ENCODE assay signal across 8 mouse cellular contexts in genomic region chr7:142967884-142968808, GRCm38 (mm10). TPM values are rescaled to one million over a fixed set of nuclear protein-coding genes. Genes with fewer than 3 reads are reported as not detected.
A peak's percentile ranks its signal among the peaks of the same experiment; 100 is the strongest.
DNase-seq lines count a peak whose midpoint lies in the region; ATAC-seq and TF ChIP-seq lines count a peak whose summit lies in the region.

No protein-coding gene starts in this region.

- H3K27ac ChIP-seq in bone marrow, adult 2 months (ENCODE audit: control insufficient read depth, insufficient read depth, low read depth, low read length, poor library complexity), result peak overlapping the region; percentile 75
- H3K27ac ChIP-seq in intestine, embryonic 15.5 days, result peak overlapping the region; percentile 68
- no peak overlapping the region for H3K27ac ChIP-seq in limb, embryonic 12.5 days
- no peak overlapping the region for H3K27ac ChIP-seq in midbrain, embryonic 11.5 days (ENCODE audit: low read depth, low read length)

- no peaks in the 10 kb centered on the region for H3K36me3 ChIP-seq in intestine, embryonic 15.5 days
- no peaks in the 10 kb centered on the region for H3K36me3 ChIP-seq in limb, embryonic 12.5 days
- no peaks in the 10 kb centered on the region for H3K36me3 ChIP-seq in midbrain, embryonic 11.5 days (ENCODE audit: control insufficient read depth, insufficient read depth, low read length)

- H3K27me3 ChIP-seq in intestine, embryonic 15.5 days (replicated peaks), result peaks cover 74% of the 10 kb centered on the region
- peaks cover 90% of the 10 kb centered on the region for H3K27me3 ChIP-seq in limb, embryonic 12.5 days
- H3K27me3 ChIP-seq in midbrain, embryonic 11.5 days (ENCODE audit: control insufficient read depth, insufficient read depth, low read length), result peaks cover 61% of the 10 kb centered on the region

- peak overlapping the region; percentile 53 for H3K4me3 ChIP-seq in bone marrow, adult 2 months (replicated peaks; ENCODE audit: control insufficient read depth, low read depth, low read length)
- peak overlapping the region; percentile 48 for H3K4me3 ChIP-seq in intestine, embryonic 15.5 days (replicated peaks)
- peak overlapping the region; percentile 50 for H3K4me3 ChIP-seq in limb, embryonic 12.5 days (replicated peaks)
- H3K4me3 ChIP-seq in midbrain, embryonic 11.5 days (ENCODE audit: low read depth, low read length), result peak overlapping the region; percentile 30

- H3K9ac ChIP-seq in intestine, embryonic 15.5 days, result peak overlapping the region; percentile 50
- H3K9ac ChIP-seq in limb, embryonic 12.5 days (replicated peaks), result peak overlapping the region; percentile 55
- 0 out of 2 replicates have a peak overlapping the region, but pooled peaks have one; percentile 24 for H3K9ac ChIP-seq in midbrain, embryonic 11.5 days (ENCODE audit: low read length)

- no peak for TF ChIP-seq POLR2A in bone marrow, adult 2 months (IDR thresholded peaks at IDR 0.05; ENCODE audit: borderline replicate concordance, control insufficient read depth, low read depth, low read length)

- WGBS in bone marrow, adult 2 months, result under 1% methylated on average over 90 of the region's 90 CpGs
- WGBS in intestine, embryonic 15.5 days, result under 1% methylated on average over 90 of the region's 90 CpGs
- under 1% methylated on average over 90 of the region's 90 CpGs for WGBS in limb, embryonic 12.5 days
- WGBS in midbrain, embryonic 11.5 days, result under 1% methylated on average over 80 of the region's 90 CpGs

- peaks cover 6% of the 10 kb centered on the region for H3K4me1 ChIP-seq in bone marrow, adult 2 months (ENCODE audit: control insufficient read depth, insufficient read depth, low read length)
- peaks cover 22% of the 10 kb centered on the region for H3K4me1 ChIP-seq in intestine, embryonic 15.5 days (replicated peaks)
- peaks cover 26% of the 10 kb centered on the region for H3K4me1 ChIP-seq in limb, embryonic 12.5 days (replicated peaks)
- peaks cover 28% of the 10 kb centered on the region for H3K4me1 ChIP-seq in midbrain, embryonic 11.5 days (ENCODE audit: control insufficient read depth, insufficient read depth, low read length)

- peak overlapping the region; percentile 99 for H3K4me2 ChIP-seq in intestine, embryonic 15.5 days (replicated peaks)
- peak overlapping the region; percentile 96 for H3K4me2 ChIP-seq in limb, embryonic 12.5 days
- H3K4me2 ChIP-seq in midbrain, embryonic 11.5 days, result peak overlapping the region; percentile 66

- H3K9me3 ChIP-seq in intestine, embryonic 15.5 days, result no peaks in the 10 kb centered on the region
- H3K9me3 ChIP-seq in limb, embryonic 12.5 days, result no peaks in the 10 kb centered on the region
- H3K9me3 ChIP-seq in midbrain, embryonic 11.5 days (ENCODE audit: control insufficient read depth, low read length), result no peaks in the 10 kb centered on the region

- TF ChIP-seq CTCF in bone marrow, adult 2 months (IDR thresholded peaks at IDR 0.05; ENCODE audit: control insufficient read depth, insufficient read depth, low read length), result no peak

- ATAC-seq in intestine, embryonic 15.5 days, result peak; percentile 61
- ATAC-seq in limb, embryonic 12.5 days (ENCODE audit: insufficient number of reproducible peaks, insufficient read depth, low FRiP score, low TSS enrichment, low read depth), result peak; percentile 61; the same call in 1 of the 2 replicates
- peak; percentile 65; the same call in 1 of the 2 replicates for ATAC-seq in midbrain, embryonic 11.5 days (ENCODE audit: low FRiP score)

- peak; percentile 78 for DNase-seq in R1 (ENCODE audit: low read depth, low spot score)
- peak; percentile 80 for DNase-seq in forelimb bud, embryonic 11.5 days (ENCODE audit: low read depth, low spot score)
- DNase-seq in midbrain, embryonic 11.5 days (ENCODE audit: low spot score, missing footprints), result peak; percentile 97
- DNase-seq in spleen, postnatal 4 days (ENCODE audit: low spot score in 2 of 2), result peak; percentile 25 to 69
- no peak for DNase-seq in gastrocnemius, adult 18-20 months (ENCODE audit: low spot score)

RNA-seq across cellular contexts. Expression of gene Ascl2, which starts 0.9 kb away (rescaled TPM):
- 0.61 TPM in 1 of 2 replicates, not detected in the other for polyA plus RNA-seq in bone marrow, adult 2 months (2011; ENCODE audit: insufficient read depth, insufficient read length, low replicate concordance, missing spikeins)
- 12.2 and 12.6 TPM in 2 replicates for polyA plus RNA-seq in intestine, embryonic 15.5 days (2015; fragmentation: Nextera tagmentation; extraction: Ambion mirVana)
- 0.42 and 1.1 TPM in 2 replicates for polyA plus RNA-seq in limb, embryonic 12.5 days (2016; fragmentation: Nextera tagmentation; extraction: Ambion mirVana)
- polyA plus RNA-seq in midbrain, embryonic 11.5 days (2014; fragmentation: Nextera tagmentation; extraction: Ambion mirVana), result 0.38 and 0.65 TPM in 2 replicates
- not detected for total RNA-seq in gastrocnemius, adult 18-20 months (2021)

RNA-seq across cellular contexts. Expression of gene Tspan32, which starts 36.7 kb away (rescaled TPM):
- 98.0 and 152 TPM in 2 replicates for polyA plus RNA-seq in bone marrow, adult 2 months (2011; ENCODE audit: insufficient read depth, insufficient read length, low replicate concordance, missing spikeins)
- 2.2 and 2.8 TPM in 2 replicates for polyA plus RNA-seq in intestine, embryonic 15.5 days (2015; fragmentation: Nextera tagmentation; extraction: Ambion mirVana)
- polyA plus RNA-seq in limb, embryonic 12.5 days (2016; fragmentation: Nextera tagmentation; extraction: Ambion mirVana), result 2.2 and 2.8 TPM in 2 replicates
- 5.0 and 6.2 TPM in 2 replicates for polyA plus RNA-seq in midbrain, embryonic 11.5 days (2014; fragmentation: Nextera tagmentation; extraction: Ambion mirVana)
- under 1 TPM in 1 of 2 experiments, not detected in 1; 0.40 TPM for total RNA-seq in gastrocnemius, adult 18-20 months (2021)

RNA-seq across cellular contexts. Expression of gene Th, which starts 37.2 kb away (rescaled TPM):
- not detected in 2 replicates for polyA plus RNA-seq in bone marrow, adult 2 months (2011; ENCODE audit: insufficient read depth, insufficient read length, low replicate concordance, missing spikeins)
- 7.7 and 11.3 TPM in 2 replicates for polyA plus RNA-seq in intestine, embryonic 15.5 days (2015; fragmentation: Nextera tagmentation; extraction: Ambion mirVana)
- 0.41 and 1.3 TPM in 2 replicates for polyA plus RNA-seq in limb, embryonic 12.5 days (2016; fragmentation: Nextera tagmentation; extraction: Ambion mirVana)
- 11.7 TPM in 2 replicates for polyA plus RNA-seq in midbrain, embryonic 11.5 days (2014; fragmentation: Nextera tagmentation; extraction: Ambion mirVana)
- total RNA-seq in gastrocnemius, adult 18-20 months (2021), result 1 to 10 TPM in 1 of 2 experiments, not detected in 1; 1.1 TPM

Comparison
In these comparisons a context has a peak if more than half of its experiments do, and no peak if none do; other contexts are left out.
1. H3K27ac ChIP-seq: peak in bone marrow, adult 2 months (single experiment) and intestine, embryonic 15.5 days (single experiment); none in limb, embryonic 12.5 days (single experiment) and midbrain, embryonic 11.5 days (single experiment).
2. RNA of gene Tspan32, which starts 36.7 kb away (polyA plus RNA-seq): 98.0 to 152 TPM in bone marrow, adult 2 months; 5.0 to 6.2 TPM in midbrain, embryonic 11.5 days, 2.2 to 2.8 TPM in intestine, embryonic 15.5 days and 2.2 to 2.8 TPM in limb, embryonic 12.5 days; every median in the first group is over 10 times any median in the second.
3. Peak in every context shown above with its lines, with median percentiles within 50 percentile points of each other: H3K4me3 ChIP-seq, ATAC-seq, H3K4me2 ChIP-seq and H3K9ac ChIP-seq.